Mouse (Mus musculus): ENCODE measurements around the gene Cldn34b3. TPM values are rescaled to one million over a fixed set of nuclear protein-coding genes. Genes with fewer than 3 reads are reported as not detected.

Cldn34b3 gene
- not detected in 2 replicates for polyA plus RNA-seq (2015; fragmentation: Nextera tagmentation; extraction: Ambion mirVana)

DNA sequence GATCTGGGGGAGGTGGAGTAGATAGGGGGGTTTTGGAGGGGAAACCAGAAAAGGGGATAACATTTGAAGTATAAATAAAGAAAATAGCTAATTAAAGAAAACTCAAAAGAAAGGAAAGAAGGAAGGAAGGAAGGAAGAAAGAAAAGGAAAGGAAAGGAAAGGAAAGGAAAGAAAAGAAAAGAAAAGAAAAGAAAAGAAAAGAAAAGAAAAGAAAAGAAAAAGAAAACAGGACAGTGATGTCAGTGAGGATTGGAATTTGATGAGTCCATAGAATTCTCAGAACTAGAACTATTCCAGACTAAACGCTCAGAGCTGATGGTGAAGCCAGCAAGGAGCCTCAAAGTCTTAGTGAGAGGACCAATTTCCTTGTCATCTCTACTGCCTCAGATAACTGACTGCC lies at the start of gene Cldn34b3:
TSS of gene Cldn34b3 (plus strand) at position 301 of the 400 bp plus-strand sequence.

Other genes with a start within 250 kb of the Cldn34b3 start
- gene Cldn34b4, start 129.0 kb downstream of the Cldn34b3 start, polyA plus RNA-seq (2015; fragmentation: Nextera tagmentation; extraction: Ambion mirVana), result not detected in 2 replicates